Mouse (Mus musculus): ENCODE results near the gene Itsn2. TPM values are rescaled to one million over a fixed set of nuclear protein-coding genes. Genes with fewer than 3 reads are reported as not detected.
"Not testable (repeated sequence)": the region's sequence is repeated elsewhere in the genome, so short reads cannot be mapped to it uniquely, and the experiment has no call there.

The Itsn2 gene
- polyA plus RNA-seq, 1 experiment from 2014 or later = 41.5 TPM

GRCm38 (mm10) chr12:4685441-4685840 is 93.0 kb downstream of the Itsn2 start:
- Histone ChIP-seq H3K4me3 (replicated peaks) (no peak overlapping the region), H3K36me3 (no peaks in the 10 kb centered on the region; the same call in 1 of the 2 replicates), H3K4me1 (no peaks in the 10 kb centered on the region), H3K9me3 (replicated peaks) (no peaks in the 10 kb centered on the region), H3K4me2 (replicated peaks) (no peak overlapping the region), H3K27me3 (no peaks in the 10 kb centered on the region), H3K9ac (no peak overlapping the region), H3K27ac (replicated peaks) (no peak overlapping the region)
- 74% methylated on average over 4 of the region's 4 CpGs for WGBS
- no peak for ATAC-seq (ENCODE audit: insufficient number of reproducible peaks, low FRiP score, low TSS enrichment, low read depth)

DNA sequence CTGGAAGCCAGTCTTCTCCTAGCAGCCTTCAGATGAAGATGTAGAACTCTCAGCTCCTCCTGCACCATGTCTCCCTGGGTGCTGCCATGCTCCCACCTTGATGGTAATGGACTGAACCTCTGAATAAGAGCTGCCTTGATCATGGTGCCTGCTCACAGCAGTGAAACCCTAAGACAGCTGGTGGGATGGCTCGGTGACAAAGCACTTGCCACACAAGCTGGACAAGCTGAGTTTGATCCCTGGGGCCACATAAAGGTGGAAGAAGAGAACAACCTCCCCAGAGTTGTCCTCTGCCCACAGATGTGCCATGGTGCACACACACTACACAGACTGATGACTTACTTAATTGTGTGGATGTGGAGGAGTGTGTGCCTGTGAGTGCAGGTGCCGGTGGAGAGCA is 95.9 kb downstream of the Itsn2 start:
- Histone ChIP-seq H3K4me1 (no peaks in the 10 kb centered on the region), H3K27ac (replicated peaks) (no peak overlapping the region), H3K4me3 (replicated peaks) (no peak overlapping the region), H3K27me3 (no peaks in the 10 kb centered on the region), H3K4me2 (replicated peaks) (no peak overlapping the region), H3K36me3 (no peaks in the 10 kb centered on the region; the same call in 1 of the 2 replicates), H3K9ac (no peak overlapping the region), H3K9me3 (replicated peaks) (no peaks in the 10 kb centered on the region)
- 88% methylated on average over 2 of the region's 2 CpGs for WGBS
- no peak for ATAC-seq (ENCODE audit: insufficient number of reproducible peaks, low FRiP score, low TSS enrichment, low read depth)

- ATAC-seq (ENCODE audit: insufficient number of reproducible peaks, low FRiP score, low TSS enrichment, low read depth) = no peak
- no peaks in the 10 kb centered on the region for H3K36me3 ChIP-seq
- no peak overlapping the region for H3K4me3 ChIP-seq (replicated peaks)
- WGBS = 86% methylated on average over 14 of the region's 14 CpGs
- H3K27me3 ChIP-seq = no peaks in the 10 kb centered on the region
- no peak overlapping the region for H3K4me2 ChIP-seq (replicated peaks)
- no peaks in the 10 kb centered on the region for H3K9me3 ChIP-seq (replicated peaks)
- no peak overlapping the region for H3K9ac ChIP-seq
- no peak overlapping the region for H3K27ac ChIP-seq (replicated peaks)
- no peaks in the 10 kb centered on the region for H3K4me1 ChIP-seq
Measured at GRCm38 (mm10) chr12:4689341-4689740, 96.9 kb downstream of the Itsn2 start.

- Histone ChIP-seq H3K9ac (no peak overlapping the region), H3K27me3 (no peaks in the 10 kb centered on the region), H3K27ac (replicated peaks) (no peak overlapping the region), H3K36me3 (no peaks in the 10 kb centered on the region), H3K4me3 (replicated peaks) (no peak overlapping the region), H3K4me1 (no peaks in the 10 kb centered on the region), H3K4me2 (replicated peaks) (no peak overlapping the region), H3K9me3 (replicated peaks) (no peaks in the 10 kb centered on the region)
- 81% methylated on average over 3 of the region's 3 CpGs for WGBS
- no peak for ATAC-seq (ENCODE audit: insufficient number of reproducible peaks, low FRiP score, low TSS enrichment, low read depth)
Measured at GRCm38 (mm10) chr12:4691193-4691592, 98.8 kb downstream of the Itsn2 start.

DNA sequence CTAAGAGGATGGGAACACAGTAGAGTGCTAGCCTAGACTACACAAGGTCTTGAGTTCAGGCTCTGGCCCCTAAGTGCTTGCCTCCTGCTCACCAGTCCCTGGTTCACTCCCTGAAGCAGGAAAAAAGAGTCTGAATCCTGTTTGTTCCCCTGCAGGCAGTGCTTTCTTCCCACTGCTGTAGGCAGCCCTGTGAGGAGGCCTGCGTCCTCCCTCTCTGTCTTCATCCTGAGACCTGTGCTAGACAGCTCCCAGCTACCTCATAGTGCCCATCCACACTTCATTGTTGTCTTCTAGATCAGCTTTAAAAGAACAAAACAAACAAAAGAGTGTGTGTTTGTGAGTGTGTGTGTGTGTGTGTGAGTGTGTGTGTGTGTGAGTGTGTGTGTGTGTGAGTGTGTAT is 102.1 kb downstream of the Itsn2 start:
- Histone ChIP-seq H3K4me2 (replicated peaks) (no peak overlapping the region), H3K36me3 (peaks cover 17% of the 10 kb centered on the region), H3K27ac (replicated peaks) (no peak overlapping the region), H3K27me3 (no peaks in the 10 kb centered on the region), H3K4me3 (replicated peaks) (no peak overlapping the region), H3K4me1 (no peaks in the 10 kb centered on the region), H3K9me3 (replicated peaks) (no peaks in the 10 kb centered on the region), H3K9ac (no peak overlapping the region)
- 81% methylated on average over 1 of the region's 1 CpGs for WGBS
- no peak for ATAC-seq (ENCODE audit: insufficient number of reproducible peaks, low FRiP score, low TSS enrichment, low read depth)

GRCm38 (mm10) chr12:4705626-4706025 is 113.2 kb downstream of the Itsn2 start:
- WGBS = 74% methylated on average over 6 of the region's 6 CpGs
- H3K9ac ChIP-seq; H3K9me3 ChIP-seq (replicated peaks); H3K4me3 ChIP-seq (replicated peaks); H3K27ac ChIP-seq (replicated peaks); H3K27me3 ChIP-seq; ATAC-seq (ENCODE audit: insufficient number of reproducible peaks, low FRiP score, low TSS enrichment, low read depth); H3K4me1 ChIP-seq; H3K4me2 ChIP-seq (replicated peaks): not testable (repeated sequence)
- H3K36me3 ChIP-seq = peaks cover 45% of the 10 kb centered on the region

GRCm38 (mm10) chr12:4706175-4706574 is 113.7 kb downstream of the Itsn2 start:
- no peak for ATAC-seq (ENCODE audit: insufficient number of reproducible peaks, low FRiP score, low TSS enrichment, low read depth)
- no peaks in the 10 kb centered on the region for H3K4me1 ChIP-seq
- no peak overlapping the region for H3K9ac ChIP-seq
- peaks cover 40% of the 10 kb centered on the region for H3K36me3 ChIP-seq
- no peaks in the 10 kb centered on the region for H3K9me3 ChIP-seq (replicated peaks)
- H3K4me2 ChIP-seq (replicated peaks) = no peak overlapping the region
- no peaks in the 10 kb centered on the region for H3K27me3 ChIP-seq
- H3K27ac ChIP-seq (replicated peaks) = no peak overlapping the region
- H3K4me3 ChIP-seq (replicated peaks) = no peak overlapping the region
- 91% methylated on average over 5 of the region's 5 CpGs for WGBS

DNA sequence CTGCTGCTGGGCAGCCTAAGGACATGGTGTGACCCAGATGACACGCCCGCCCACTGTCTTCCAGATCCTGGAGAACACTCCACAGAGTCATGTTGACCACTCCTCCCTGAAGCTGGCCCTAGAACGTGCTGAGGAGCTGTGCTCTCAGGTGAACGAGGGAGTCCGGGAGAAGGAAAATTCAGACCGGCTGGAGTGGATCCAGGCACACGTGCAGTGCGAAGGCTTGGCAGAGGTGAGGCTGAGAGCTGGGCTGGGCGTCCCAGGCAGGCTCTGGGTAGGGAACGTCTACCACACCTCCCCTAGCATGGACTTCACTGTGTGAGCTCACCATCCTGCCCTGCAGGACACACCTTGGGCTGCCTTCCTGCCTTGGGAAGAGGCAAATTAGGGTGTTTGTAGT is 114.5 kb downstream of the Itsn2 start:
- peaks cover 38% of the 10 kb centered on the region for H3K36me3 ChIP-seq

GRCm38 (mm10) chr12:4707488-4708017 is 115.1 kb downstream of the Itsn2 start:
- H3K36me3 ChIP-seq = peaks cover 42% of the 10 kb centered on the region
- WGBS = 93% methylated on average over 14 of the region's 14 CpGs

More for the DNA sequence above, 114.5 kb downstream of the Itsn2 start:
- ATAC-seq (ENCODE audit: insufficient number of reproducible peaks, low FRiP score, low TSS enrichment, low read depth) = no peak
- WGBS = 78% methylated on average over 10 of the region's 10 CpGs
- H3K9ac ChIP-seq = no peak overlapping the region
- H3K9me3 ChIP-seq (replicated peaks) = no peaks in the 10 kb centered on the region
- H3K4me1 ChIP-seq = no peaks in the 10 kb centered on the region
- H3K4me2 ChIP-seq (replicated peaks) = no peak overlapping the region
- H3K27me3 ChIP-seq = no peaks in the 10 kb centered on the region
- H3K27ac ChIP-seq (replicated peaks) = no peak overlapping the region
- no peak overlapping the region for H3K4me3 ChIP-seq (replicated peaks)

GRCm38 (mm10) chr12:4708296-4708695 is 115.9 kb downstream of the Itsn2 start:
- 91% methylated on average over 4 of the region's 4 CpGs for WGBS
- no peak for ATAC-seq (ENCODE audit: insufficient number of reproducible peaks, low FRiP score, low TSS enrichment, low read depth)
- H3K9ac ChIP-seq = no peak overlapping the region

More at GRCm38 (mm10) chr12:4707488-4708017, 115.1 kb downstream of the Itsn2 start:
- H3K4me2 ChIP-seq (replicated peaks) = no peak overlapping the region
- H3K4me1 ChIP-seq = no peaks in the 10 kb centered on the region
- H3K4me3 ChIP-seq (replicated peaks) = no peak overlapping the region
- no peaks in the 10 kb centered on the region for H3K9me3 ChIP-seq (replicated peaks)
- no peak overlapping the region for H3K27ac ChIP-seq (replicated peaks)
- no peak overlapping the region for H3K9ac ChIP-seq
- no peaks in the 10 kb centered on the region for H3K27me3 ChIP-seq
- no peak for ATAC-seq (ENCODE audit: insufficient number of reproducible peaks, low FRiP score, low TSS enrichment, low read depth)

GRCm38 (mm10) chr12:4708881-4709604 is 116.6 kb downstream of the Itsn2 start:
- H3K27me3 ChIP-seq = no peaks in the 10 kb centered on the region
- ATAC-seq (ENCODE audit: insufficient number of reproducible peaks, low FRiP score, low TSS enrichment, low read depth) = peak; percentile 39; the same call in 1 of the 2 replicates
- WGBS = 79% methylated on average over 8 of the region's 8 CpGs
- H3K4me1 ChIP-seq = no peaks in the 10 kb centered on the region
- no peak overlapping the region for H3K4me3 ChIP-seq (replicated peaks)
- H3K9ac ChIP-seq = no peak overlapping the region
- no peak overlapping the region for H3K4me2 ChIP-seq (replicated peaks)
- H3K36me3 ChIP-seq = peaks cover 43% of the 10 kb centered on the region
- no peak overlapping the region for H3K27ac ChIP-seq (replicated peaks)
- H3K9me3 ChIP-seq (replicated peaks) = no peaks in the 10 kb centered on the region

More at GRCm38 (mm10) chr12:4708296-4708695, 115.9 kb downstream of the Itsn2 start:
- Histone ChIP-seq H3K36me3 (peaks cover 43% of the 10 kb centered on the region), H3K4me1 (no peaks in the 10 kb centered on the region), H3K27me3 (no peaks in the 10 kb centered on the region), H3K4me3 (replicated peaks) (no peak overlapping the region), H3K9me3 (replicated peaks) (no peaks in the 10 kb centered on the region), H3K27ac (replicated peaks) (no peak overlapping the region), H3K4me2 (replicated peaks) (no peak overlapping the region)

- no peak overlapping the region for H3K9ac ChIP-seq
- no peaks in the 10 kb centered on the region for H3K27me3 ChIP-seq
- no peak overlapping the region for H3K4me3 ChIP-seq (replicated peaks)
- no peaks in the 10 kb centered on the region for H3K9me3 ChIP-seq (replicated peaks)
- peaks cover 43% of the 10 kb centered on the region for H3K36me3 ChIP-seq
- H3K27ac ChIP-seq (replicated peaks) = no peak overlapping the region
- no peaks in the 10 kb centered on the region for H3K4me1 ChIP-seq
- ATAC-seq (ENCODE audit: insufficient number of reproducible peaks, low FRiP score, low TSS enrichment, low read depth) = no peak
- 86% methylated on average over 7 of the region's 7 CpGs for WGBS
- no peak overlapping the region for H3K4me2 ChIP-seq (replicated peaks)
Measured at GRCm38 (mm10) chr12:4709926-4710325, 117.5 kb downstream of the Itsn2 start.

Measured in embryonic facial prominence, embryonic 15.5 days (tissue).